Mouse (Mus musculus) cerebellum, adult 11-12 months (tissue): ENCODE results near the gene Tdrd3.

Source experiments
- DNase-seq: peaks from one replicate; pipeline ENCODE4 v3.0.0; 2022

Tdrd3 gene

DNA sequence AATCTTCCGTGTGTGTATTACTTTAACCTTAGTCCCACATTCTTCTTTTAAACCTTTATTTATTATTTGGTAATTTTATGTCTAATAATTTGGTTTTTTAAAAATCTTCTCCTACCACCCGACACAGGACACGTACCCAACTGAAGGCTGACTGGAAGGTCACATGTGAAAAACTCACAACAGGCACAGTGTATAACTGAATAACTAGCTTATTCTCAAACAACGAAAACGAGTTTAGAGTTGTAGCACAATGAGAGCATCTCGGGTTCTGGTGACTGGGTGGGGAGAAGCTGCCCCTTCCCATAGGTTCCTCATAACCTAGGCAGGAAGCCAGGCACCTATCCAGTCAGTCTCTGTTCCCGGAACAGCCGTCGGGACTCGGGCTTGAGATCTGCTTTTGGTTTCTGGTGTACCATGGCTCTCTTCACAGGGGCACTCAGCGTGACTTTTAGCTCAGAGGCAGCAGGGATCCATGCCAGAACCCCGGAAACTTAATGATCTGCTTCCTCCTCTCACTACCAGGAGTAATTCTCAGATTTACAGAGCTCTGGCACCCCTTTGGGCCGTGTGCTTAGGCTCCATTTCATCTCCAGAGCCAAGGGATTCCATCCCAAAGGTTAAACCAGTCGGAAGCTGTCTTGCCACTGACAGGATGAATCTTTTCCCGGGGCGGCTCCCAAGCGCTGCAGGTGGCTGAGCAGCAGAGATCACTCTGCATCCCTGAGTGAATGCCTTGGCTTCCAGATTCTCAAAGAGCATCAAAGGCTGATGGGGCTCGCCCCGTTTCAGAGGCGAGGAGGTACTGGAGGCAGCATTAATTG is 151.4 kb downstream of the Tdrd3 start:
- DNase-seq = no peak

DNA sequence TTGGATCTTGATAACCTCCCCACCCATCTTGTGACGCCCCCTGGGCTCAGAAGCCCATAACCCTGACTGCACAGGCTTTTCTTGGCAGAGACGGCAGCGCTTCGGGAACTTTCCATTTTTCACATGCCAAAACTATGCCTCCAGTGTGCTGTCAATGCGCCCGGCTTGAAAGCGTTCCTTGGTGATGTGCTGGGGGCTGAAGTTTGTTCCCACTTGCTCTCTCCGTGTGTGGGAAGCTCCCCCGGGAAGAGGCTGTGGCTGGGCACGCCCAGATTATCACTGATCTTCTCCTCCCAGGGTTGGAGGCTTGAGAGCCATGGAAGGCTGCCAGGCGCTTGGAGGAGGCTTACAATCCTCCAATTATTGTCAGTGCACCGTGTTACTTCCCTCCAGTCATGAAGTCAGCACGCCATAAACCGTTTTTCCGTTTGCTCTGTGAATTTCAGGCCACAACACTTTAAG is 152.0 kb downstream of the Tdrd3 start:
- DNase-seq = peak; percentile 9

- DNase-seq = no peak
Observed at GRCm38 (mm10) chr14:87569471-87569870, 153.0 kb downstream of the Tdrd3 start.

DNA sequence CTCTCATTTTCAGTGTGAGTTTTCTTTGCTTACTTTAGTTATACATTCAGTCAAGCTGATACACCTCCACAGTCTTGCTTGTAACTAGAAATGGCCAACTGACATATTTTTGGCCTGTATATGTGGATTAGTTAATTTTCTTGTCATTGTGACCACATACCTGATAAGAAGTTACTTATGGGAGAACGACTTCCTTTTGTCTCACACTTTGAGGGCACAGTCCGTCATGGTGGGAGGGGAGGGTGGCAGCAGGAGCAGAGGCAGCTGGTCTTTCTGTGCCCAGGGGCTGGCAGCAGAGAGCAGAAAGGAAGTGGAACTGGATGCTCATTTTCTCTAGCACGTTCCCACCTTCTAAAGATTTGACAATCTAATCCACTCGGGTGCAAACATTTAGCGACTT is 156.0 kb downstream of the Tdrd3 start:
- DNase-seq = no peak

DNA sequence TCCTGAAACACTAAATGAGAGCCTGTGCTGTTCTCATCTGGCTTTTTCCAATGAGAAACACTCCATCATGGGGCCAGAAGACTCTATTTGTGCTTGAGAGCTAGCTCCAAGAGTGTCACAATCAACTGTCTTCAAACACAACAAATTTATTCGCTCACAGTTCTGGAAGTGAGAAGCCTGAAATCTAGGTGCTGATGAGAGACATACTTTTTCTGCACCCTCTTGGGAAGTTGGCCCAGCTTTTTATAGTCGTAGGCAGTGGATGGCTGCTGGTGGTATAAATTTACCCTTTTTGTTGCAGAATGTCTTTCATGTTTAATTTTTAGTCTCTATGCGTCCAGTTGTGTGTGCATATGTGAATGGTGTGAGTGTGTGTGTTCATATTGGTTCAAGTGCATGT is 166.2 kb downstream of the Tdrd3 start:
- no peak for DNase-seq
